Mouse (Mus musculus) MEL (cell line): ENCODE results near the gene Olfr160. TPM values are rescaled to one million over a fixed set of nuclear protein-coding genes. Genes with fewer than 3 reads are reported as not detected.

Source experiments
- DNase-seq: peaks from one replicate; pipeline ENCODE4 v3.0.0; 2011; ENCODE audit warnings: low read depth, low spot score
- H3K27ac ChIP-seq: 2 replicates; pipeline ENCODE4 v1.5.1; 2012; ENCODE audit warnings: low read depth, mild to moderate bottlenecking, control low read depth, low read length, moderate library complexity; ENCODE audit not compliant: control insufficient read depth
- H3K27me3 ChIP-seq, 2 experiments: fragments of 150-350 bp in 1 of 2; sonication (generic) in 1 of 2; 2 replicates each; pipeline ENCODE4 v1.6.1; 2012; ENCODE audit warnings: low read length in 2 of 2, mild to moderate bottlenecking in 2 of 2, improper control_type of control experiment in 1 of 2, moderate library complexity in 1 of 2; ENCODE audit not compliant: insufficient read depth in 2 of 2, control insufficient read depth in 1 of 2
- H3K36me3 ChIP-seq, 2 experiments: 2 replicates each; pipeline ENCODE4 v1.6.1; 2012 to 2014; ENCODE audit warnings: low read length in 2 of 2, improper control_type of control experiment in 1 of 2, inconsistent platforms in 1 of 2, mild to moderate bottlenecking in 1 of 2; ENCODE audit not compliant: insufficient read depth in 2 of 2, control insufficient read depth in 1 of 2
- H3K4me1 ChIP-seq, 2 experiments: fragments of 150-350 bp in 1 of 2; sonication (generic) in 1 of 2; 2 replicates each; pipeline ENCODE4 v1.6.1; 2012; ENCODE audit warnings: low read length in 2 of 2, improper control_type of control experiment in 1 of 2, mild to moderate bottlenecking in 1 of 2; ENCODE audit not compliant: insufficient read depth in 2 of 2, control insufficient read depth in 1 of 2
- H3K4me3 ChIP-seq, 2 experiments: fragments of 150-350 bp in 1 of 2; sonication (generic) in 1 of 2; 2 replicates each; pipeline ENCODE4 v1.5.1; 2012; ENCODE audit warnings: low read depth in 2 of 2, low read length in 2 of 2, mild to moderate bottlenecking in 2 of 2, moderate library complexity in 2 of 2, control low read depth in 1 of 2, improper control_type of control experiment in 1 of 2; ENCODE audit not compliant: control insufficient read depth in 1 of 2, insufficient read depth in 1 of 2
- H3K79me2 ChIP-seq: 2 replicates; pipeline ENCODE4 v1.6.1; 2012; ENCODE audit warnings: mild to moderate bottlenecking, low read length, moderate library complexity; ENCODE audit not compliant: control insufficient read depth, poor library complexity, insufficient read depth
- H3K9ac ChIP-seq: 2 replicates; pipeline ENCODE4 v1.6.1; 2012; ENCODE audit warnings: low read depth, mild to moderate bottlenecking, control low read depth, low read length, moderate library complexity; ENCODE audit not compliant: control insufficient read depth, poor library complexity, severe bottlenecking
- H3K9me3 ChIP-seq: fragments of 150-350 bp; sonication (generic); replicated peaks from 2 replicates; pipeline ENCODE4 v1.6.1; 2012; ENCODE audit warnings: mild to moderate bottlenecking, low read length, improper control_type of control experiment, moderate library complexity; ENCODE audit not compliant: insufficient read depth
- BHLHE40 ChIP-seq: IDR thresholded peaks from 2 replicates; pipeline ENCODE4 v1.6.1; 2012; ENCODE audit warnings: low read depth, mild to moderate bottlenecking, inconsistent platforms, low read length, improper control_type of control experiment, borderline replicate concordance
- CHD1 ChIP-seq: IDR thresholded peaks from 2 replicates; pipeline ENCODE4 v1.6.1; 2012; ENCODE audit warnings: low read depth, mild to moderate bottlenecking, inconsistent platforms, low read length, improper control_type of control experiment
- CTCF ChIP-seq, 3 experiments: IDR thresholded peaks in 2 of 3; conservative IDR thresholded peaks in 1 of 3; 2 replicates each; pipeline ENCODE4 v1.5.1; 2011 to 2012; ENCODE audit warnings: low read length in 3 of 3, low read depth in 2 of 3, mild to moderate bottlenecking in 2 of 3, improper control_type of control experiment in 1 of 3, inconsistent platforms in 1 of 3, mixed read lengths in 1 of 3, moderate library complexity in 1 of 3; ENCODE audit not compliant: control insufficient read depth in 1 of 3, insufficient read depth in 1 of 3, poor library complexity in 1 of 3, severe bottlenecking in 1 of 3
- E2F4 ChIP-seq: IDR thresholded peaks from 2 replicates; pipeline ENCODE4 v1.6.1; 2011; ENCODE audit warnings: low read depth, low read length, improper control_type of control experiment, borderline replicate concordance
- ELF1 ChIP-seq: IDR thresholded peaks from 2 replicates; pipeline ENCODE4 v1.6.1; 2014; ENCODE audit warnings: low read depth, mild to moderate bottlenecking, inconsistent platforms, low read length, improper control_type of control experiment, moderate library complexity
- EP300 ChIP-seq, 2 experiments: IDR thresholded peaks; 2 replicates each; pipeline ENCODE4 v1.6.1; 2011; ENCODE audit warnings: improper control_type of control experiment in 2 of 2, low read length in 2 of 2, low read depth in 1 of 2, mild to moderate bottlenecking in 1 of 2
- HCFC1 ChIP-seq: IDR thresholded peaks from 2 replicates; pipeline ENCODE4 v1.6.1; 2012; ENCODE audit warnings: low read depth, mild to moderate bottlenecking, inconsistent platforms, low read length, improper control_type of control experiment, moderate library complexity
- JUND ChIP-seq: IDR thresholded peaks from 2 replicates; pipeline ENCODE4 v1.6.1; 2011; ENCODE audit warnings: low read depth, mild to moderate bottlenecking, improper control_type of control experiment, low read length
- KAT2A ChIP-seq: conservative IDR thresholded peaks from 2 replicates; pipeline ENCODE4 v1.6.1; 2012; ENCODE audit warnings: low read depth, low read length, improper control_type of control experiment, inconsistent platforms
- MAFK ChIP-seq: IDR thresholded peaks from 2 replicates; pipeline ENCODE4 v1.6.1; 2011; ENCODE audit warnings: low read depth, mild to moderate bottlenecking, low read length, improper control_type of control experiment, borderline replicate concordance
- MAX ChIP-seq: IDR thresholded peaks from 2 replicates; pipeline ENCODE4 v1.6.1; 2011; ENCODE audit warnings: low read length, improper control_type of control experiment
- MAZ ChIP-seq: IDR thresholded peaks from 2 replicates; pipeline ENCODE4 v1.6.1; 2012; ENCODE audit warnings: low read depth, mild to moderate bottlenecking, inconsistent platforms, low read length, improper control_type of control experiment
- MXI1 ChIP-seq: IDR thresholded peaks from 2 replicates; pipeline ENCODE4 v1.6.1; 2011; ENCODE audit warnings: mild to moderate bottlenecking, low read depth, low read length, improper control_type of control experiment
- POLR2A ChIP-seq, 2 experiments: IDR thresholded peaks; 2 replicates each; pipeline ENCODE4 v1.6.1; 2011 to 2012; ENCODE audit warnings: low read length in 2 of 2, mild to moderate bottlenecking in 2 of 2, control low read depth in 1 of 2, improper control_type of control experiment in 1 of 2, low read depth in 1 of 2, moderate library complexity in 1 of 2; ENCODE audit not compliant: control insufficient read depth in 1 of 2, insufficient read depth in 1 of 2, poor library complexity in 1 of 2
- POLR2AphosphoS5 ChIP-seq: IDR thresholded peaks from 2 replicates; pipeline ENCODE4 v1.6.1; 2012; ENCODE audit warnings: low read depth, borderline replicate concordance, mild to moderate bottlenecking, inconsistent platforms, low read length, moderate library complexity, mixed read lengths
- RCOR1 ChIP-seq: IDR thresholded peaks from 2 replicates; pipeline ENCODE4 v1.6.1; 2012; ENCODE audit warnings: low read depth, mild to moderate bottlenecking, inconsistent platforms, low read length, improper control_type of control experiment
- TBP ChIP-seq: IDR thresholded peaks from 2 replicates; pipeline ENCODE4 v1.8.0; 2011; ENCODE audit warnings: low read depth, low read length, improper control_type of control experiment
- TCF12 ChIP-seq: IDR thresholded peaks from 2 replicates; pipeline ENCODE4 v1.6.1; 2014; ENCODE audit warnings: low read depth, mild to moderate bottlenecking, inconsistent platforms, low read length, improper control_type of control experiment, moderate library complexity
- UBTF ChIP-seq: IDR thresholded peaks from 2 replicates; pipeline ENCODE4 v1.6.1; 2012; ENCODE audit warnings: low read depth, mild to moderate bottlenecking, inconsistent platforms, low read length, improper control_type of control experiment, moderate library complexity, borderline replicate concordance; ENCODE audit not compliant: insufficient read depth
- USF1 ChIP-seq: IDR thresholded peaks from 2 replicates; pipeline ENCODE4 v1.6.1; 2014; ENCODE audit warnings: low read depth, mild to moderate bottlenecking, inconsistent platforms, low read length, improper control_type of control experiment, moderate library complexity
- USF2 ChIP-seq, 2 experiments: IDR thresholded peaks; 2 replicates each; pipeline ENCODE4 v1.6.1; 2011 to 2012; ENCODE audit warnings: improper control_type of control experiment in 2 of 2, low read length in 2 of 2, borderline replicate concordance in 1 of 2, inconsistent platforms in 1 of 2, low read depth in 1 of 2, mild to moderate bottlenecking in 1 of 2; ENCODE audit not compliant: insufficient read depth in 1 of 2
- ZC3H11A ChIP-seq: IDR thresholded peaks from 2 replicates; pipeline ENCODE4 v1.6.1; 2012; ENCODE audit warnings: low read depth, mild to moderate bottlenecking, inconsistent platforms, low read length, improper control_type of control experiment
- ZMIZ1 ChIP-seq: IDR thresholded peaks from 2 replicates; pipeline ENCODE4 v1.6.1; 2012; ENCODE audit warnings: low read depth, mild to moderate bottlenecking, inconsistent platforms, low read length, improper control_type of control experiment, moderate library complexity
- ZNF384 ChIP-seq: IDR thresholded peaks from 2 replicates; pipeline ENCODE4 v1.6.1; 2012; ENCODE audit warnings: low read depth, mild to moderate bottlenecking, inconsistent platforms, low read length, improper control_type of control experiment
- polyA plus RNA-seq, 2 experiments: library from polyadenylated mRNA; stranded (reverse) in 1 of 2; unstranded in 1 of 2; fragments of >175 nt in 1 of 2; fragments of >200 nt in 1 of 2; gene quantifications; 2 replicates each; pipeline versions ENCODE4 v1.2.1 to v1.2.4; 2012; ENCODE audit warnings: low replicate concordance in 2 of 2, low read depth in 1 of 2; ENCODE audit not compliant: insufficient read length in 2 of 2, insufficient read depth in 1 of 2, missing spikeins in 1 of 2
- total RNA-seq: library from RNA; depleted of rRNA; stranded (reverse); fragments of 300-350 nt; gene quantifications from 2 replicates; pipeline ENCODE4 v1.2.3, GENCODE M21; 2012

Olfr160 gene
- total and polyA plus RNA-seq, 3 experiments, result not detected

GRCm38 (mm10) chr9:37744806-37745205 lies 28.8 kb upstream of the Olfr160 start, which contains the start of gene Olfr874:
TSS of gene Olfr874 (plus strand) at chr9:37745106.
- Histone ChIP-seq H3K4me3 (no peak within 1 kb of the TSS), H3K9ac (no peak within 1 kb of the TSS), H3K9me3 (no peaks in the 10 kb centered on the region), H3K27me3 (no peaks in the 10 kb centered on the region; a peak in 1 of 4 replicates), H3K36me3 (no peaks in the 10 kb centered on the region), H3K4me1 (no peaks in the 10 kb centered on the region), H3K79me2 (no peaks in the 10 kb centered on the region), H3K27ac (no peak within 1 kb of the TSS)
- TF ChIP-seq BHLHE40 (no peak), TCF12 (no peak), TBP (no peak), MXI1 (no peak), E2F4 (no peak), ZMIZ1 (no peak), KAT2A (no peak), POLR2A (IDR thresholded peaks at IDR 0.05; ENCODE audit: control insufficient read depth in 1 of 2, insufficient read depth in 1 of 2, low read depth in 1 of 2, low read length in 2 of 2, poor library complexity in 1 of 2) (no peak), CTCF (IDR thresholded peaks at IDR 0.05 in 2 of 3, conservative IDR thresholded peaks at IDR 0.05 in 1 of 3; ENCODE audit: control insufficient read depth in 1 of 3, insufficient read depth in 1 of 3, low read depth in 2 of 3, low read length in 3 of 3, poor library complexity in 1 of 3, severe bottlenecking in 1 of 3) (no peak), MAFK (no peak), HCFC1 (no peak), MAZ (no peak), ELF1 (no peak), EP300 (IDR thresholded peaks at IDR 0.05; ENCODE audit: low read depth in 1 of 2, low read length in 2 of 2) (no peak), RCOR1 (no peak), ZNF384 (no peak), UBTF (no peak), JUND (no peak)
- DNase-seq, result no peak

- Histone ChIP-seq H3K27me3 (no peaks in the 10 kb centered on the region), H3K27ac (no peak overlapping the region), H3K9ac (no peak overlapping the region), H3K4me3 (no peak overlapping the region), H3K79me2 (no peaks in the 10 kb centered on the region), H3K36me3 (no peaks in the 10 kb centered on the region)
- DNase-seq, result no peak
- TF ChIP-seq ZMIZ1, result no peak
- no peak for TF ChIP-seq MXI1
- no peak for TF ChIP-seq ELF1
- no peak for TF ChIP-seq USF2 (IDR thresholded peaks at IDR 0.05; ENCODE audit: borderline replicate concordance in 1 of 2, insufficient read depth in 1 of 2, low read depth in 1 of 2, low read length in 2 of 2)
- no peak for TF ChIP-seq MAZ
- no peak for TF ChIP-seq RCOR1
- TF ChIP-seq ZNF384, result no peak
- TF ChIP-seq CHD1, result no peak
- TF ChIP-seq ZC3H11A, result no peak
- TF ChIP-seq CTCF (IDR thresholded peaks at IDR 0.05 in 2 of 3, conservative IDR thresholded peaks at IDR 0.05 in 1 of 3; ENCODE audit: control insufficient read depth in 1 of 3, insufficient read depth in 1 of 3, low read depth in 2 of 3, low read length in 3 of 3, poor library complexity in 1 of 3, severe bottlenecking in 1 of 3), result no peak
- no peak for TF ChIP-seq BHLHE40
- no peak for TF ChIP-seq USF1
- TF ChIP-seq KAT2A, result no peak
- no peak for TF ChIP-seq UBTF
- no peak for TF ChIP-seq POLR2AphosphoS5
- no peak for TF ChIP-seq MAFK
- no peak for TF ChIP-seq MAX
- TF ChIP-seq, all 39 proteins: peak for 0
- no peaks in the 10 kb centered on the region for H3K4me1 ChIP-seq
- H3K9me3 ChIP-seq, result no peaks in the 10 kb centered on the region
Observed at GRCm38 (mm10) chr9:37734310-37734709, 18.3 kb upstream of the Olfr160 start.
